Mouse (Mus musculus) stomach, embryonic 15.5 days (tissue): ENCODE data around the gene C530025M09Rik. TPM values are rescaled to one million over a fixed set of nuclear protein-coding genes. Genes with fewer than 3 reads are reported as not detected.

ENCODE experiments used
- polyA plus RNA-seq: library from polyadenylated mRNA; unstranded; fragments of >200 nt; fragmentation: Nextera tagmentation; extraction: Ambion mirVana; gene quantifications from 2 replicates; pipeline ENCODE4 v1.2.1, GENCODE M21; 2015

C530025M09Rik gene
- polyA plus RNA-seq, 1 experiment from 2014 or later: not detected

Other genes starting within 250 kb of the C530025M09Rik start
- 7.9 and 8.2 TPM in 2 replicates for gene Syndig1, start 2.0 kb downstream of the C530025M09Rik start, polyA plus RNA-seq